Mouse (Mus musculus) liver, adult 2 months (tissue): ENCODE measurements around the gene Fam124a.

ENCODE experiments used
- CTCF ChIP-seq: fragments of 200-500 bp; IDR thresholded peaks from 2 replicates; pipeline ENCODE4 v1.5.1; 2011; ENCODE audit warnings: low read depth, low read length, control low read depth
- POLR2A ChIP-seq: fragments of 200-500 bp; IDR thresholded peaks from 2 replicates; pipeline ENCODE4 v1.6.1; 2011; ENCODE audit warnings: low read length, control low read depth; ENCODE audit not compliant: insufficient read depth; ENCODE audit errors: extremely low read depth

GRCm38 (mm10) chr14:62506261-62506660 lies 49.3 kb upstream of the Fam124a start:
- TF ChIP-seq POLR2A (no peak), CTCF (no peak)
